Mouse (Mus musculus) gastrocnemius, postnatal 25 days (tissue): ENCODE data around the gene Serpini1. TPM values are rescaled to one million over a fixed set of nuclear protein-coding genes. Genes with fewer than 3 reads are reported as not detected.
"Not testable (repeated sequence)": the region's sequence is repeated elsewhere in the genome, so short reads cannot be mapped to it uniquely, and the experiment has no call there.

Experiments used
- DNase-seq: peaks from one replicate; pipeline ENCODE4 v3.0.0; 2022
- total RNA-seq, 2 experiments: library from RNA; stranded (reverse); gene quantifications; 1 replicate in 1 of 2; 2 replicates in 1 of 2; pipeline ENCODE4 v1.2.3; 2021

The Serpini1 gene
- total RNA-seq, 2 experiments from 2014 or later = 0.56 to 0.83 TPM

DNA sequence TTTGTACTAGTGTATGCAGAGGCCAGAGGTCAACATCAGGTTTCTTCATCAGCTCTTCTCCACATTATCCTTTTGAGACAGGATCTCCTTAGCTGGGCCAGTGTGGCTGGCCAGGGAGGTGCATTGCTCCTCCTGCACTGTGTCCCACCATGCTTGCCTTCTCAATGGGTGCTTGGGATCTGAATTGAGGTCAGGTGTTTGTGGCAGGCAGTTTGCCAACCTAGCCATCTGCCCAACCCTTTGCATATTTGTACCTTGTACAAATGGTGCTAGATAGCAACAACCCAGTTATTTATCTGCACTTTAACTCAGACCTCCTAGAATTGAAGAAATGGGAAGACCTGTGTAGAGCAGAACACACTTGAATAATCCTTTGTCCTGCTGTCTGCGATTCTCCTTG is 78.3 kb downstream of the Serpini1 start:
- no peak for DNase-seq

DNA sequence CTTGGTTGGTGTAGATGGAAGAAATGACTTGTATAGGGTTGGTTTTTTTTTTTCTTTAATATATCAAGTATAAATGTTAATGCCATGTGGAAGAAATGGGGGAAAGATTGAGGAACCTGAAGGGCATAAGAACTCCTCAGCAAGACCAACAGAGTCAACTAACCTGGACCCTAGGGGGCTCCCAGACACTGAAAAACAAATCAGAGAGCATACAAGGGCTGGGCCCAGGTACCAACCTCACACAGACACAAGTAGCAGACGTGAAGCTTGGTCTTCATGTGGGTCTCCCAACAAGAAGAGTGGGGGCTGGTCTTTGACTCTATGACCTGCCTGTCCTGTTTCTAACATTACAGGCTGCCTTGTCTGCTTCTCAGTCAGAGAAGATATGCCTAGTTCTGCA is 82.2 kb downstream of the Serpini1 start:
- no peak for DNase-seq

DNA sequence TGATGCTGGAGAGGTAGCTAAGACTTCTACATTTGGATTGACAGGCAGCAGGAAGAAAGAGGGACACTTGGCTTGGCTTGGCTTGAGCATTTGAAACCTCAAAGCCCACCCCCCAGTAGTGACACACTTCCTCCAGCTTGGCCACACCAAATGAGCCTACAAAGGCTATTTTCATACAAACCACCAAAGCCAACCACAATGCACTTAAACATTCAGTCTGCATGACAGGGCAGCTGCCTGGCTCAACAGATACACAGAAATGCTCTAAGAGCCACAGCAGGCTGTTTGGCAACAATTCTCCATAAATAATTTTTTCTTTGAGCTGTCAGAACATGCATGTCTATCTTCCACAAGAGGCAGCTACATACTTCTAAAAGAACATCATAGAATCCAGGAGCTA is 90.2 kb downstream of the Serpini1 start:
- DNase-seq = no peak

DNA sequence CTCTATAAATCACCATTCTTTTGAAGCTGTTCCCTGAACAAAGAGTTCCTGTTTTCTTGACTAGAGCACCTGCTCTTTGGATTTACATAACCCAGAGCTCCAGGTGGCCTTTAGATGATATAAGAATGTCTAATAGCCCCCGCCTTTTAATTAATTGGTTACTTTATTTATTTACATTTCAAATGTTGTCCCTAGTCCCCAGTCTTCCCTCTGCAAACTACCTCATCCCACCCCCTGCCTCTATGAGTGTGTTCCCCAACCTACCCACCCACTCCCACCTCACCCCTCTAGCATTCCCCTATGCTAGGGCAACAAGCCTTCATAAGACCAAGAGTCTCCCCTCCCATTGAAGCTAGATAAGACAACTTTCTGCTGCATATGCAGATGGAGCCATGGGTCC is 90.9 kb downstream of the Serpini1 start:
- no peak for DNase-seq

DNA sequence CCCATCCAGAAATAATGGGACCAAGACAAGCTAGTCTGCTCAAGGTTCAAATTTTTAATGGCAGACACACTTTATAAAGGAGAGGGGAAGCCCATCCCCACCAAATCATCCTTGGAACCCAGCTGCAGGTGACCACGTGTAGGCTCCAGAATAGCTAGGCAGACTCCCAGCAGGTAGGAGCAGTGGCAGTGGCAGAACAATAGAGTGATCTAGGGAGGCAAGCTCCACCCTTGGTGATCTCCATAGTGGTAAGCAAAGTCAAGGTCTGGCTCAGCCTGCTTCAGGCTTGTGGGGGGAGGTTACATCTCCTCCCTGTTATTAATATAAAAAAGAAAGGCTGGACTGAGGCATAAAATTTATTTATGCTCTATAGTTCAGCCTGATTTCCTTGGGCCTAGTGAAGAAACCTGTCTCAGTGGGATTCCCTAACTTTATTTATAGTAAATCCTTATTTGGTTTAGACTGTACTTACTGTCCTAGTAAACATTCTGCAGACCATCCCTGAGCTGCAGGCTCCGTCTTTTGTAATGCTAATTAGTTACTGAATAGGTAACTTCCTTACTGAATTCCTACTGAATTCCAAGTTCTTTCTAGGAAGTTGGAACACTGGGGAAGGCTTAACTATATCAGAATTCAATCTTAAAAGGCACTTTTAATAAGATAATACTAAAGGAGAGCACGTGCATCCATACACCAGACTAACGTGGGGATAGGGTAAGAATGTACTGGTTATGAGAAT is 93.2 kb downstream of the Serpini1 start:
- DNase-seq = not testable (repeated sequence)

DNA sequence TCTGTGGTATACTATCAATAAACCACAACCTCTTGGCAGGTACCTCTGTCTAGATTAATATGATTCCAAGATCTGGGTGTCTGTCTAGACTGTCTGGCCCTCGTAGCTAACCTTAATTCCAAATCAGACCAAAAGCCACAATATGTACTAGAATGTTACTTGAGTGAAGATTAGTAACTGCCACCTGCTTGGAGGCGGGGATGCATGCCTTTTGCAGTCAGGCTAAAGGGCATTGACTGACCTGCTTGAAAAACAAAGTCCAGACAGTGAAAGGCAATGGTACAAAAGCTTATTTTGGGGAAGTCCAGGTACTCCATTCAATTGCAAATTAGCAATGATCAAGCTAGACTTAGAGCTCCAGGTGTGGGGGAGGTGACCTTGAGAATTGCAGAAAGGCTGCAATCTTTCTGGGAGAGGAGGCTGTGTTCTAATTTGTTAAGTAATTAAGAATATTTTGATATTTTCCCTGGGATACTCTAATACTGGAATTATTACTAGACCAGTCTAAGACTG is 94.3 kb downstream of the Serpini1 start:
- DNase-seq = no peak

DNA sequence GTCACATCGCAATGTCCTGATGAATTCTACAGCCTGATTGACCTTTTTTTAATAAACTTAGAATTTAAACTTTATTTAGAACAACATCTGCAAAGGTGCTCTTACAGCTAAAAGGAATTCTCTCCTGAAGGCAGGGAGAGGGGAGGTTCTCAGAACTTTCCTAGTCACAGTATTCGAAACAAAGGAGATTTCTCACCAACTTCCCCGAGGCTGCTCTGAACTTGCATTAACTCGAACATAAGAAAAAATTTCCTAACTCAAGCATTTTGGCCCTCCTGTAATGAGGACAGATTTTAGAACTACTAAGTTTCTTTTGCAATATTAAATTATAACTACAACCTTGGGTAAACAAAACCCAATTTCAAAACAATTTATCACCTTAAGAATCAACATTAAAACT is 96.6 kb downstream of the Serpini1 start:
- DNase-seq = not testable (repeated sequence)

DNA sequence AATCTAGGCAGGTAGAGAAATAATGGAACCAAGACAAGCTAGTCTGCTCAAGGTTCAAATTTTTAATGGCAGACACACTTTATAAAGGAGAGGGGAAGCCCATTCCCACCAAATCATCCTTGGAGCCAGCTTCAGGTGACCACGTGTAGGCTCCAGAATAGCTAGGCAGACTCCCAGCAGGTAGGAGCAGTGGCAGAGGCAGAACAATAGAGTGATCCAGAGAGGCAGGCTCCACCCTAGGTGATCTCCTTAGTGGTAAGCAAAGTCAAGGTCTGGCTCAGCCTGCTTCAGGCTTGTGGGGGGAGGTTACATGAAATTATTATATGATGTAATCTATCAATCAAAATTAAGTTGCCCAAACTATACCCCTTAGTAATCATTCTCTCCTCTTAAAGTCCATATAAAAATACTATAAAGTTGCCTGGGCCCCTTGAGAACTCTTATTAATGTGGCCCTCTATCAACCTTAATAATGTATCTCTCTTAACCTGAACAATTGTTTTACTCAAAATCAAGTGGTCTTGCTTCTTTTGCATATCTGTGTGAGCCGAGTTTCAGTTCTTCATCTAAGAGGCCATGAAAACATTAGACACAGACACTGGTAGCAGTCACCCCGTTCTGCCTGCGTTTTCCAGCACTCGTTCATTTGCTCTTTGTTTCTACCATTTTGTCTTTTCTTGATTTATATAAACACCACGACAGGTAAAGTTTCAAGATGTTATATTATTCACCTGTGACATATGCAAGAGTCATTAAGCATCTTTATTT is 98.4 kb downstream of the Serpini1 start:
- DNase-seq = no peak

DNA sequence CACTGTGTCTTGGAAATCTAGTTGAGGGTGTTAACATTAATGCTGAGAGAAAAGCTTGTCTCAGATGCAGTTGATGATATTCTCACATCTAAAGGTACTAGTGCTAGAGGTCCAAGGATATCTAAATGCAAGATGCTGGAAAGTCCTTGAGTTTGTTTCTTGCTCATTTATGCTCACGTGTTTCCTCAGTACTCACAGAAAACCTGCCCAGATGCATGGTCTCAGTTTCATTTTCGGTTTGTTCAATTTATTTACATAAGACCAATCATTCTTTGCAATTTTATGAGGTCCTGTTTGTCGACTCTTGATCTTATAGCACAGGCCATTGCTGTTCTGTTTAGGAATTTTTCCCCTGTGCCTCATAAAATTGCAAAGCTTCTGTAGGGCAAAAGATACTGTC is 109.6 kb downstream of the Serpini1 start:
- DNase-seq = no peak

DNA sequence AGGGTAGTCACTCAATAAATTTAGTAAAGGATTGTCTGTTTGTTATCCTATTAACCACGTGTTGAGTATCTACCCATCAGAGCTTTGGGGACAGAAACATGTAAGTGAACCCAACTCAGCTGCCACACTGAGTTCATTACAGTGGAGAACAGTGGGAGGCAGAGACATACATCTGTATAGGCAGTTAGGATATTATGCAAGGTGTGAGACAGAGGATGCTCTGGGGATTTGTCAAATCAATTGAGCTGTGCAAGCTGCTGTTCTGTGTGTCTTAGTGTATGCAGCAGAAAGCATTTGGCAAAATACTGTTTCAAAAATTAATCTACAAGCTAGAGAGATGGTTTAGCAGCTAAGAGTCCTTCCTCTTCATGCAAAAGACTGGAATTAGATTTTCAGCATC is 113.1 kb downstream of the Serpini1 start:
- DNase-seq = no peak

DNA sequence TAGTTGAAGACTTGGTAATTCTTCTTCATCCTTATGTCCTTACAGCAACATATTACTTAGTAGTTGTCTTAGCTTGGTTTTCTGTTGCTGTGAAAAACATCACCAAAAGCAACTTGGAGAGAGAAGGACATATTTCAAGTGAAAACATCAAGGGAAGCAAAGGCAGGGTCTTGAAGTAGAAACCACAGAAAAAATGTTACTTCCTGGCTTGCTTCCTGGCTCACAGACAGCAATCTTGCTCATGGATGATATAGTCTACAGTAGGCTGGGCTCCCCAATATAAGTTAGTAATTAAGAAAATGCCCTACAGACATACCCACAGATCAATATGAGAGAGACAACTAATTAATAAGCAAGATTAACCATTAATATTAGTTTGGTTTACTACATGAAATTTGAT is 125.5 kb downstream of the Serpini1 start:
- no peak for DNase-seq

DNA sequence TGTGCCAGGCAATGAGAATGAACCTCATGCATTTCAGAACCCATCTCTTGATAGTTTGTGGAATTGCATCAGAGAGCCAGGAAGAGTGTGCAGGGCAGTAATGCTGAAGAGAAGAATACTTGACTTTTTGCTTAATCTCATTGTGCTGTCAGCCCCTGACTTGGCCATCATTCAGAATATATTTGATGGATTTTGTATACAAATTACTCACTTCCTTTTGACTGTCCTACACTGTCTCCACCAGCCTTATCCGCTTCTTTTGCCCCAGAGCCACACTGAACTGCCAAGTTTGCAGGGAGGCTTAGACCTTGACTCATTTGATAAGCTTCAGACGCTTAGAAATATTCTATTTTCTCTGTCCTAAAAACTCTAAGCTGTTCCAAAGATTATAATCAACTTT is 129.4 kb downstream of the Serpini1 start:
- DNase-seq = no peak

DNA sequence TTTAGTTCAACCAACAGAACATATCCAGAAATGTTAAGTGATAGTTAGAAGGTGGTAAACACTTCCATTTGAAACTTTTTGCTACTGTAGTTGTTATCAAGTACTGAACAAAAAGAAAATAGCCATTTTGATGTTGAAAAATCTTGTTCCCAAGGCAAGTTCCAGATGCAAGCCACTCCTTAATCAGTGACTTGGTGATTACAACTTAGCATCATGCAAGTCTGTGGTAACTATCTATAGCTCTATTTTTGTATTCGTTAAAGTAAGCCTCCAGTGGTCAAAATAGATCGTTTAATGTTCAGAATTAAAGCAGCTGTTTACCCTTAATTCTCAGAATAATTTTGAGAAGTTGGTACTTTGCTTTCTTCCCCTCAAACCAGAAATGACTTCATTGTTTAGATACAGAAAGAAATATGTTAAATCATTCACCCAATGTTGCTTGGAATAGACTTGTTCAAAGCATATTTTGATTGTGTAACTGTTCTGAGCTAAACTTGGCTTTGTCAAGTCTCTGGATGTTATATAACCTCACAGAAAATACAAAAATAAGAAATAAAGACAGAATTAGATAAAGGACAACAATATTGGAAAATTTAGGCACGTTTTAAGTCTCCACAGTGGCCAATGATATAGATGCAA is 130.0 kb downstream of the Serpini1 start:
- no peak for DNase-seq

DNA sequence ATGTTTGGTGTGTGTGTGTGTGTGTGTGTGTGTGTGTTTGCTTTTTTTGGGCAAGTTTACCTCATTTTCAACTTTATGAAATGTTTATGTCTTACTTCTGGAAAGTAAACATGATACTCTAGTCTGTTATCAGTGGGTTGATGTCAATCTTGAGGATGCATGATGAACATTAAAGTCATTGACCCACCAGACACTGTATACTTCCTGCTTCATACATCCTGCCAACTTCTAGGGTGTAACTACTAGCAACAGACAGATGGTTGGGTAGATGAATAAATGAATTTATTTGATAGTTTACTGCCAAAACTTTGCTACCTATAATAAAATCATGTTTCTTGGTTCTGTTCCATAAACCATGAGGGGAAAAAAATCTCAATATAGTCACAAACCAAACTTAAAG is 133.0 kb downstream of the Serpini1 start:
- DNase-seq = no peak

DNA sequence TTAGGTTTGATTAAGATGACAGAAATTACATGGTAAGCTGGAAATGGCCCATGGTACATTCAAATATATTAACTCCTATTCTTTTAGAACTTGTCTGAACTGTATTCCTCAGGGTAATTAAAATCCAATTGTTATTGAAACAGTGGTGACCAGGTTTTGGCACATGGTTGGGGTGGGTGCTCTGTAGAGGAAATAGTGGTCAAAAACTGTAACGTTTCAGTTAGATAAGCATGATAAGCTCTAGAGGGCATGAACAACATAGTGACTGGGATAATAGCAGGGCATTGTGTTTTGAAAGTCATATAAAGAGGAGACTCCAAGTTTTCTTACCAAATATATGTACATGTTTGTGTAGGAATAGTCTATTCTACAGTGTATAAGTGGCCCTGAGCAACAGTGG is 134.7 kb downstream of the Serpini1 start:
- no peak for DNase-seq

Other genes starting within 250 kb of the Serpini1 start
- gene Wdr49, start 75.4 kb upstream of the Serpini1 start, total RNA-seq = not detected
- gene Pdcd10, start 691 bp upstream of the Serpini1 start, total RNA-seq = 10 to 100 TPM; 15.4 to 18.6 TPM
- gene Gm29133, start 190.7 kb downstream of the Serpini1 start, total RNA-seq = not detected